Mouse (Mus musculus): ENCODE results near the gene Vmn1r43. TPM values are rescaled to one million over a fixed set of nuclear protein-coding genes. Genes with fewer than 3 reads are reported as not detected.
"Not testable (repeated sequence)": the region's sequence is repeated elsewhere in the genome, so short reads cannot be mapped to it uniquely, and the experiment has no call there.

Vmn1r43 gene
- total RNA-seq (2021) = not detected
- long read RNA-seq, experiment 1 = 0 reads
- long read RNA-seq, experiment 2 = 0 reads

DNA sequence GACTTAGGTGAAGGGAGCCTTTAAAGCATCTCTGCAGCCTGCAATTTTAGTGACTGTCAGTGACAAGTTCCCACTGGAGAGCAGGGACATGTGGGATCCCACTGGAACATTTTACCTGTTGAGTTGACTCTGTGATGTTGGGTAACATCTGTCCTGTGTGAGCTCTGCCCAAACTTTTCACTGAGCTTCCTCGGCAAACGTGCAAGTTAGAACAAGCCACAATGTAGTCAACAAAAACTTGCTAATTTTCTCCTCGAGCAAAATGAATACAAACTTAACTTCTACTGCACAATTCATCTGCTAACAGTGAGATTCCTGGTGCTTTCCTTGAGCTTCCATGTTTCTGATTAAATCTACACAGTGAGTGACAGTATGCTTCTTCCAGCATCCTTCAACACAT lies at the start of gene Vmn1r43, which contains the start of gene Vmn1r42:
Gene Vmn1r43 (minus strand): TSS at position 101 of the 400 bp plus-strand sequence.
Gene Vmn1r42 (minus strand): TSS at position 101 of the 400 bp plus-strand sequence.
- not testable (repeated sequence) for DNase-seq (ENCODE audit: low spot score)

DNA sequence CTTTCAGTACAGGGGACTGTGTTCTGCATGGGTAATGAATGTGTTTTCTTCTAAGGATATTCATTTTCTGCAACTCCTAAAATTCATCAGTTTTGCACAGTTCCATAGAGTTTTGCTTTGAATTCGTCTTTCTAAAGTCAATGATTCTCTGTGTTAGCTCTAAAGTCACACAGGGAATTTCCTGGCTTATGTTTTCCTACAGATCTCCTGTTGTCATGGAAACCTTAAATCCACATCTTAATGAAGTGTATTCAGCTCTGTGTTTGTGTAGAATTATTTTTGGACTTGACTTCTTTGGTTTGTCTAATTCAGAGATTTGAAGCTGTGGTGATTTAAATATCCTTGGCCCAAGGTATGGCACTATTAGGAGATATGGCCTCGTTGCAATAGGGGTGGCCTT lies 7.6 kb upstream of the Vmn1r43 start:
- DNase-seq (ENCODE audit: low spot score) = no peak

- DNase-seq (ENCODE audit: low spot score) = no peak
These were observed 7.1 kb upstream of the Vmn1r43 start, which contains the start of gene Vmn1r44 for GRCm38 (mm10) chr6:89883360-89883759. TSS of gene Vmn1r44 (plus strand) at chr6:89883660.

DNA sequence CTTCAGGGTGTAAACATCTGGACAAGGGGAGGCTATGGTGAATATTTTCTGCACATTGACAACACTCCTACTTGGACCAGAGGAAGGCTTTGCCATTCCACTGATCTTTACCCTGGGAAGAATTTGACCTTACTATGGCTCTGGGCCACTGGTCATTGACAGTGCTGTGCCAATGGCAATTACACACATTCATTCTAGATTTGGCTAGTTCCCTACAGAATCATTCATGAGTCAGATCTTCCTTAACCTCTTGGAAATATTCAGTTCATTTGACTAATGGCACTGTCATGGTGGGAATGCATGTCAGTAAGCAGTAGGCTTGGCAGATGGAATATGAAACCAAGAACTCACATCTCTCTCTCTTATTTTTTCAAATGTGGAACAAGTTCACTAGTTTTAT lies 4.7 kb upstream of the Vmn1r43 start:
- no peak for DNase-seq (ENCODE audit: low spot score)

- no peak for DNase-seq (ENCODE audit: low spot score)
These were observed 750 bp upstream of the Vmn1r43 start for GRCm38 (mm10) chr6:89876963-89877362.

DNA sequence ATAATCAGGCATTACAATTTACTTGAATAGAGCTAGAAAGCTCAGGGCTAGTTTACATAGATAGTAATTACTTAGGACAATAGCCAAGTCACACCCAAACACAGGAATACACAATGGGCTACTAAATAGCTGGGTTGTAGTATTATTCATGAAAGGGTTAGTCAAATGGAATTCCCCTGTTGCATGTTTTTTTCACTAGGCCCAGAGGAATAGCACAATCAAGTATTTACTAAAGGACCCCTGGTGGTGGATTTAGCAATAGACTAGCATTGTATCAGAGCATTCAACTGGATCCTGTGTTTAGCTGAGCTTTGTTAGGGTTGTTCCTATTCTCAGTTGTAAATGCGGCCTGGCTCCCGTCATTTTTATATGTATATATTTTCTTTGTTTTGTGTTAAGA lies 8.2 kb downstream of the Vmn1r43 start:
- DNase-seq (ENCODE audit: low spot score) = no peak

DNA sequence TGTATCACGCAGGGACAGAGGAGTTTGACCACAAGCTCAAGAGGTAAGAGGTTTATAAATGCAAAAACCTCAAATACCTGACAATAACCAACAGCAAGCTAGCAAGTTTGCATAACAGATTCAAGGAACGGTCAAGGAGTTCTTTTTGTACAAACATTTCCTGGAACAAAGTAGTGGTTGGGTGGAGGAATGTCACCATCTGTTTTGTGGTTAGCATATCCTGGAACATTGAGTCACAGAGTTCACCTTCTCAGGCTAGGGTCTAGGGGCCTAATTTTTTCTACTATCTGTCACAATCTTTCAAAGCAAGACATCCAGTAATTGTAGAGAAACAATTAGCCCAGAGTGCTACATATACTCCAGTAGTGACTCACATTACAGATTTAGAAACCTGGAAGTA lies 8.9 kb downstream of the Vmn1r43 start:
- DNase-seq (ENCODE audit: low spot score) = no peak

DNA sequence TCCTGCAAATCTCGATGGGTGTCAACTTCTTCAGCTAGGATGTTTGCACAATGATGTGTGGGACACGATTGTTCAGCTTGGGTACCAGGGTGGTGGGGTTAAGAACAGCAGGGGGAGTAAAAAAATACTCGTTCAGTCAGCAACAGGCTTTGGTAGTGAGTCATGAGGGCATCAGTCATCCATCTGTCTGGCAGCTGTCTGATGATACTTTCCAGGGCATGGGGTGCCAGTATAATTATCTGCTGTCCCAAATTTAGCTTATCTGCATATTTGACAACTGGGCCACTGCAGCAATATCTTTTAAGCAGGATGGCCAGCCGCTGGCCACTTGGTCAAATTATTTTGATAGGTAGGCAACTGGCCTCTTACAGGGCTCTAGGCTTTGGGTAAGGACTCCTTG lies 12.4 kb downstream of the Vmn1r43 start:
- no peak for DNase-seq (ENCODE audit: low spot score)

DNA sequence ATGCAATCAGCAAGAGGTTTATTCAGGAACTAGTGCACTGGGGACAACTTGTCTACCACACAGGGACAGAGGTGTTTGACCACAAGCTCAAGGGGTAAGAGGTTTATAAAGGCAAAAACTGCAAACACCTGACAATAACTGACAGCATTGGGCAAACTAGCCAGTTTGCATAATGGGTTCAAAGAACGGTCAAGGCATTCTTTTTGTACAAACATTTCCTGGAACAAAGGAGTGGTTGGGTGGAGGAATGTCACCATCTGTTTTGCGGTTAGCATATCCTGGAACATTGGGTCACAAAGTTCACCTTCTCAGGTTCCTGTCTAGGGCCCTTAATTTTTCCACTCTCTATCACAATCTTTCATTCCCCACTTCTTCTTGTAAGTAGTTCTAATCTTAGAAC lies 16.4 kb downstream of the Vmn1r43 start:
- DNase-seq (ENCODE audit: low spot score) = no peak

DNA sequence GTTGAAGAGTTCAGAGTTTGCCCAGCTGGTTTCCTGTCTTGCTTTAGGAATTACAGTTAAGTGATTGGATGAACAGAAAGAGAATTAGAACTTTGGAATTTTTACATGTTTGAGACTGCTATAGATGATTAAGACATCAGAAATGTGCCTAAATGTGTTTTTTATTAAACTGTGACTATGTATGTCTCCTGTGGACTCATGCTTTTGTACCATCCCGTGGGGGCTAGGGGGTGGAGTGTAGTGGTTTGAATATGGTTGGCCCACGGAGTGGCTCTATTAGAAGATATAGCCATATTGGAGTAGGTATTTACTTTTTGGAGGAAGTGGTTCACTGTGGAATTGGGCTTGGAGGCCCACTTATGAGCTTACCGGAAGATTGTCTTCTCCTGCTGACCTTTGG lies 18.7 kb downstream of the Vmn1r43 start:
- no peak for DNase-seq (ENCODE audit: low spot score)

Other genes starting within 250 kb of the Vmn1r43 start
- gene Txnrd3, start 232.4 kb downstream of the Vmn1r43 start, total RNA-seq (2021) = 1 to 10 TPM; 3.5 to 4.6 TPM
- not detected for gene Vmn1r40, start 168.9 kb downstream of the Vmn1r43 start, total RNA-seq (2021)
- not detected for gene Vmn1r41, start 135.6 kb downstream of the Vmn1r43 start, total RNA-seq (2021)
- not detected for gene Vmn1r42, start within 50 bp of the Vmn1r43 start, total RNA-seq (2021)
- not detected for gene Vmn1r44, start 7.2 kb upstream of the Vmn1r43 start, total RNA-seq (2021)
- not detected for gene Vmn1r45, start 64.2 kb upstream of the Vmn1r43 start, total RNA-seq (2021)
- gene Vmn1r46, start 92.9 kb upstream of the Vmn1r43 start, total RNA-seq (2021) = not detected
- not detected for gene Vmn1r47, start 139.7 kb upstream of the Vmn1r43 start, total RNA-seq (2021)
- not detected for gene Vmn1r48, start 160.4 kb upstream of the Vmn1r43 start, total RNA-seq (2021)
- gene Vmn1r49, start 202.1 kb upstream of the Vmn1r43 start, total RNA-seq (2021) = not detected
- gene Vmn1r50, start 225.0 kb upstream of the Vmn1r43 start, total RNA-seq (2021) = not detected
- gene Vmn1r51, start 246.2 kb upstream of the Vmn1r43 start, total RNA-seq (2021) = not detected

Data from gastrocnemius, adult 18-20 months (tissue).